Mouse (Mus musculus) forebrain, embryonic 14.5 days (tissue): ENCODE data around the gene Ap3b1. TPM values are rescaled to one million over a fixed set of nuclear protein-coding genes. Genes with fewer than 3 reads are reported as not detected.

Source experiments
- ATAC-seq: fragments of 200-750 bp; cut with Nextera tagmentation; 2 replicates; pipeline ENCODE4 v1.8.0; 2017; ENCODE audit warnings: mild to moderate bottlenecking, moderate library complexity
- DNase-seq: peaks from one replicate; pipeline ENCODE4 v3.0.0-alpha.2; 2015; ENCODE audit warnings: low spot score
- H3K27ac ChIP-seq: fragments of 300-500 bp; sonication (generic); 2 replicates; pipeline ENCODE4 v1.5.1; 2014; ENCODE audit warnings: low read depth, mild to moderate bottlenecking, control low read depth, low read length, moderate library complexity
- H3K27me3 ChIP-seq: fragments of 300-500 bp; sonication (generic); replicated peaks from 2 replicates; pipeline ENCODE4 v1.6.1; 2014; ENCODE audit warnings: low read length, control low read depth, mixed read lengths; ENCODE audit not compliant: control insufficient read depth, insufficient read depth
- H3K36me3 ChIP-seq: fragments of 300-500 bp; sonication (generic); 2 replicates; pipeline ENCODE4 v1.6.1; 2014; ENCODE audit warnings: low read length, control low read depth; ENCODE audit not compliant: control insufficient read depth, insufficient read depth
- H3K4me1 ChIP-seq: fragments of 300-500 bp; sonication (generic); 2 replicates; pipeline ENCODE4 v1.6.1; 2014; ENCODE audit warnings: antibody characterized with exemption, low read length, control low read depth; ENCODE audit not compliant: control insufficient read depth, insufficient read depth
- H3K4me2 ChIP-seq: fragments of 300-500 bp; sonication (generic); 2 replicates; pipeline ENCODE4 v1.6.1; 2014; ENCODE audit warnings: mild to moderate bottlenecking, control low read depth, low read length
- H3K4me3 ChIP-seq: fragments of 300-500 bp; sonication (generic); 2 replicates; pipeline ENCODE4 v1.5.1; 2014; ENCODE audit warnings: low read depth, low read length, control low read depth
- H3K9ac ChIP-seq: fragments of 300-500 bp; sonication (generic); 2 replicates; pipeline ENCODE4 v1.6.1; 2014; ENCODE audit warnings: mild to moderate bottlenecking, low read length, control low read depth, moderate library complexity
- H3K9me3 ChIP-seq: fragments of 300-500 bp; sonication (generic); replicated peaks from 2 replicates; pipeline ENCODE4 v1.6.1; 2016; ENCODE audit warnings: low read length, control low read depth, mixed read lengths; ENCODE audit not compliant: control insufficient read depth
- WGBS: fragments of 180-500 bp; shearing (Covaris S2); extraction: QIAGEN DNeasy Blood & Tissue Kit; methylation state at CpG from one replicate; pipeline ENCODE4 v1.1.7; 2014; 5-methylcytosine and 5-hydroxymethylcytosine counted together
- polyA plus RNA-seq: library from polyadenylated mRNA; unstranded; fragments of >200 nt; fragmentation: Nextera tagmentation; extraction: Ambion mirVana; gene quantifications from 2 replicates; pipeline ENCODE4 v1.2.1, GENCODE M21; 2014

Gene Ap3b1
- polyA plus RNA-seq, 1 experiment from 2014 or later, result 24.2 TPM

DNA sequence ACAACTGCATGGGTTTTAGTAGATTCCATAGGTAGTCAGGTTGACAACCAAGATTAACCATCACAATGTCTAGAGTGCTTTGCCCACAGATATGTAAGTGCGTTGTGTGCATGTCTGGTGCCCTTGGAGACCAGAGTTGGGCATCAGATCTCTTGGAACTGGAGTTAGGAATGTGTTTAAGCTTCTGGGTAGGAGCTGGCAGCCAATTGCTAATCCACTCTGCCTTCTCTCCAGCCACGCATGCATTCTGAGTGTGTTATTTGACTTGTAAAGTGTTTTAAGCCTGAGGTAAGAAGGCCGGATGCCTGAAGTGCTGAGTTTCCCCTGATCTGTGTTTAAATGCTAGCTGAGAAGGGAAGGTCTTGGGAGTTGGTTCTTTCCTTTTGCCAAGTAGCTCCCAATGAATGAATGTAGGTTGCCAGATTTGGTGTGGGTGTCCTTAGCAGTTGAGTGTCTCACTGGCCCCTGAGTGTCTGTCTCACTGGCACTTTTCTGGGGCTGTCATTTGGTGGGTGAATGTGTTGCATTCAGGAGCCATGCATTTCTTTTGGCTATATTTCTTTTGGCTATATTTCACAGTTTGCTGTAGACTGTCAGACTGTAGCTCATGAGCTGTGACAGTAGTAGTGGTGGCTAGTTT lies 26.3 kb downstream of the Ap3b1 start:
- 92% methylated on average over 3 of the region's 3 CpGs for WGBS
- DNase-seq, result no peak

DNA sequence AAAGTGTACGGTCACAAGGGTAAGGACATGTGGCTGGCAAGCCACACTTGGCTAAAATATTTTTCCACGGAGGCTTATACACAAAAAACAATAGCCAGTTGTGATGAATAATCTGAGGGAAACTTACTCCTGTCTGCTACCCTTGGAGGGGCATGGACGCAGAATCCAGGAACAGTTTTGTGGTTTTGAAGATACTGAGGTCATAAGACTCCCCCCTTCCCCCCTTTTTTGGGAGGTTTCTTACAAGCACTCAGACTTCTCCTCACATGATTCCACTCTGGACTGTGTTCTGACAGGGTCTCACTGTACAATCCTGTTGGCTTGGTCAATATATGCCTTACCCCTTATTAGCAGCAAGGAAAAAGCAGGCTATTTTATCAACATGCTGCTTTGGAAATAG lies 29.8 kb downstream of the Ap3b1 start:
- H3K9me3 ChIP-seq, result no peaks in the 10 kb centered on the region
- H3K4me3 ChIP-seq, result no peak overlapping the region
- no peaks in the 10 kb centered on the region for H3K27me3 ChIP-seq
- no peak for DNase-seq
- no peaks in the 10 kb centered on the region for H3K36me3 ChIP-seq
- H3K9ac ChIP-seq, result no peak overlapping the region
- H3K27ac ChIP-seq, result no peak overlapping the region
- H3K4me1 ChIP-seq, result no peaks in the 10 kb centered on the region; the same call in 1 of the 2 replicates
- ATAC-seq, result no peak
- H3K4me2 ChIP-seq, result no peak overlapping the region
- 79% methylated on average over 3 of the region's 3 CpGs for WGBS

More for the DNA sequence above, 26.3 kb downstream of the Ap3b1 start:
- ATAC-seq, result no peak
- no peak overlapping the region for H3K27ac ChIP-seq
- no peak overlapping the region for H3K4me2 ChIP-seq
- no peak overlapping the region for H3K9ac ChIP-seq
- no peaks in the 10 kb centered on the region; the same call in 1 of the 2 replicates for H3K4me1 ChIP-seq
- H3K36me3 ChIP-seq, result no peaks in the 10 kb centered on the region
- no peaks in the 10 kb centered on the region for H3K27me3 ChIP-seq
- H3K9me3 ChIP-seq, result no peaks in the 10 kb centered on the region
- H3K4me3 ChIP-seq, result no peak overlapping the region

DNA sequence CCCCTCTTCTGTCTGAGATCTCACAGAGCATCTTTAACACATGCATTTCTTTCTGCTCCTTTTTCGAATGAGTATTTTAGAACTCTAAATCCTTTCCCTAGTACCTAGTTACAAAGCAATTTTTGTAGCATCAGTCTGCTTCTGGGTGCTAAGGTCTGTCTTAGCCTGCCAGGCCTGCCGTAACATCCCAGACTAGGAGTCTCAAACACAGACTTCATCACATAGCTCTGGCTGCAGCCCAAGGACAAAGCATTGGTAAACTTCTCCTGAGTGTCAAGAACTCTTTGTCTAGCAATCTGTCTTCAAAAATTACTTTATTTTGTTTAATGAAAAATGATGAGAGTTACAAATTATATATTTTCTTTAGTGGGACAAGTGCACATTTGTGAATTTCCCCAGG lies 30.8 kb downstream of the Ap3b1 start:
- H3K4me1 ChIP-seq, result no peaks in the 10 kb centered on the region; the same call in 1 of the 2 replicates
- WGBS, result 80% methylated on average over 2 of the region's 2 CpGs
- H3K27me3 ChIP-seq, result no peaks in the 10 kb centered on the region
- no peaks in the 10 kb centered on the region for H3K9me3 ChIP-seq
- ATAC-seq, result no peak
- no peaks in the 10 kb centered on the region for H3K36me3 ChIP-seq
- no peak overlapping the region for H3K4me2 ChIP-seq
- H3K9ac ChIP-seq, result no peak overlapping the region
- DNase-seq, result no peak
- no peak overlapping the region for H3K27ac ChIP-seq
- H3K4me3 ChIP-seq, result no peak overlapping the region

DNA sequence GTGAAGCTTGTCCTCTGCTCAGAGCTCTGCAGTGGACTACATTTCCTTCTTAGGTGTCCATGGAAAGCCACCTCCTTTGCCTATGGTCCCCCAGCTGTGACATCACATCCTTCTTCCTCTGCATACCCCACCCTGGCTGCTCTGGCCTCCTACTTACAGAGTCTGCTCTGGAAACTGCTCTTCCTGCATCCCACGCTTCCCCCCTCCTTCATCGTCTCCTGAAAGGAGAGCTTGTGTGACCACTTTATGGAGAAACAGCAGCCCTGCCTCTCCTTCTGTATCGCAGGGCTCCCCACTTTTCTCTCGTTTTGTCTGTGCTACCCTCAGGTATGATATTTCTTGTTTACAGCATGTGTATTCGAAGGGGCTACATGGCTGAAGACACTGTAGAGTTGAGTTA lies 33.5 kb downstream of the Ap3b1 start:
- Histone ChIP-seq H3K4me3 (no peak overlapping the region), H3K9me3 (no peaks in the 10 kb centered on the region), H3K4me1 (no peaks in the 10 kb centered on the region), H3K4me2 (no peak overlapping the region), H3K36me3 (0 out of 2 replicates have a peak, but pooled peaks cover 4% of the 10 kb centered on the region), H3K9ac (no peak overlapping the region), H3K27me3 (no peaks in the 10 kb centered on the region), H3K27ac (no peak overlapping the region)
- ATAC-seq (no peak), DNase-seq (no peak)
- WGBS, result 92% methylated on average over 5 of the region's 5 CpGs

DNA sequence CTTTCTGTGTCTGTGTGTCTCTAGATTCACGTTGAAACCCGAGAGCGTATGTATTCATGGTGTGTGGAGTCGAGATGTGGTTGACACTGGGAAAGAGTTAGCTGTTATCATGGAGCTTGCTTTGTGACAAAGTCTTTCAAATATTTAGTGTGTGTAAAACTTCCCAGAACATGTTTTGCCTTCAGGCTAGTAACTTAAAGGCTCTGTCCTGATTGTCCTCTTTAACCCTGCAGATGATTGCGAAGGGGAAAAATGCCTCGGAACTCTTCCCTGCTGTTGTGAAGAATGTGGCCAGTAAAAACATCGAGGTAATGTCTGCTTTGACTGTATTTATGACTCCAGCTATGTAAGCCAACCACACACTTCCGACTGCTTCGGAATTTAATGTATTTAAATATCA lies 35.7 kb downstream of the Ap3b1 start:
- ATAC-seq (no peak), DNase-seq (no peak)
- WGBS, result 78% methylated on average over 9 of the region's 9 CpGs
- H3K27me3 ChIP-seq, result no peaks in the 10 kb centered on the region
- no peak overlapping the region for H3K4me3 ChIP-seq
- no peak overlapping the region for H3K4me2 ChIP-seq
- no peak overlapping the region for H3K9ac ChIP-seq
- 0 out of 2 replicates have a peak, but pooled peaks cover 4% of the 10 kb centered on the region for H3K36me3 ChIP-seq
- no peaks in the 10 kb centered on the region for H3K4me1 ChIP-seq
- H3K27ac ChIP-seq, result no peak overlapping the region
- no peaks in the 10 kb centered on the region for H3K9me3 ChIP-seq

DNA sequence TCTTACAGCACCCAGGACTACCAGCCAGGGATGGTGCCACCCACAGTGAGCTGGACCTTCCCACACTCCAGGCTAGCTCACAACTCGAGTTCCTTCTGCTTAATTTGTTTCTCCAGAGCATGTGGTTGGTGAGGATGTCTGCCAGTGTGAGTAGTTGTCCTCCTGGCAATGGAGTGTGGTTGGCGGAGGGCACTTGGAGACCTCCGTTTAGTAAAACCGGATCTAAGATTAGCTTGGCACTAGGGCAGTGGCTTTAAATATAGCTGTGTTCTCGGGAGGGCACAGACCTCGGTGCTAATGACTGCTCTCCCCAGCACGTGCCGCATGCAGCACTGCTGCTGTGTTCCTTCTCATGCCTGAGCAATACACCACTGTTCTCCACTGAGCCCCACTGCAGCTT lies 37.0 kb downstream of the Ap3b1 start:
- H3K9me3 ChIP-seq, result no peaks in the 10 kb centered on the region
- no peak for DNase-seq
- H3K9ac ChIP-seq, result no peak overlapping the region
- H3K4me1 ChIP-seq, result no peaks in the 10 kb centered on the region
- no peak overlapping the region for H3K4me3 ChIP-seq
- WGBS, result 85% methylated on average over 8 of the region's 8 CpGs
- no peak for ATAC-seq
- no peaks in the 10 kb centered on the region for H3K27me3 ChIP-seq
- no peak overlapping the region for H3K4me2 ChIP-seq
- 0 out of 2 replicates have a peak, but pooled peaks cover 4% of the 10 kb centered on the region for H3K36me3 ChIP-seq
- no peak overlapping the region for H3K27ac ChIP-seq

DNA sequence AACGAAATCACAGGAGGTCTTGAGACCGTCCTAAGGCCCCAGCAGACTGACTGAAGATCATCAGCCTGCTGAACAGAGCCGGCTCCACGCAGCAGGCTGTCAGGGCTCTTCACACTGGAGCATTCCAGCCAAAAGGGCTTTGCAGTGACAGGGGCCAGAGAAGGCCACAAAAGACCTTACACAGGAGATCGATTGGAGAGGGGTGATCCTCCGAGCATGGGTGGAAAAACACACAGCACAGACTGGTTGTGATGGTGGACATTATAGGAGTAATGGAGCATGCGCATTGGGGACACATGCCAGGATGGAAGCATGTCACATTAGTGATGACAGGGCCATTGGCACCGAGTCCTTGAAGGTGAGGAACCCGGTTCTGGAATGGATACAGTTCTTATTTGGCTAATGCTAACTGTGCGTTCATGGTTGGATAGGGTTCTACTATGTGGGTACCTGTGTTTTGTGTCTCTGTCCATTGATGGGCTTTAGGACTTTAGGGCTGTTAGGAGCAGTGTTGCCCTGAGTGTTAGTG lies 37.7 kb downstream of the Ap3b1 start:
- WGBS, result 87% methylated on average over 10 of the region's 10 CpGs
- Histone ChIP-seq H3K4me1 (no peaks in the 10 kb centered on the region), H3K9me3 (no peaks in the 10 kb centered on the region), H3K36me3 (0 out of 2 replicates have a peak, but pooled peaks cover 4% of the 10 kb centered on the region), H3K4me2 (no peak overlapping the region), H3K27me3 (no peaks in the 10 kb centered on the region), H3K4me3 (no peak overlapping the region), H3K9ac (no peak overlapping the region), H3K27ac (no peak overlapping the region)
- no peak for DNase-seq
- ATAC-seq, result no peak

DNA sequence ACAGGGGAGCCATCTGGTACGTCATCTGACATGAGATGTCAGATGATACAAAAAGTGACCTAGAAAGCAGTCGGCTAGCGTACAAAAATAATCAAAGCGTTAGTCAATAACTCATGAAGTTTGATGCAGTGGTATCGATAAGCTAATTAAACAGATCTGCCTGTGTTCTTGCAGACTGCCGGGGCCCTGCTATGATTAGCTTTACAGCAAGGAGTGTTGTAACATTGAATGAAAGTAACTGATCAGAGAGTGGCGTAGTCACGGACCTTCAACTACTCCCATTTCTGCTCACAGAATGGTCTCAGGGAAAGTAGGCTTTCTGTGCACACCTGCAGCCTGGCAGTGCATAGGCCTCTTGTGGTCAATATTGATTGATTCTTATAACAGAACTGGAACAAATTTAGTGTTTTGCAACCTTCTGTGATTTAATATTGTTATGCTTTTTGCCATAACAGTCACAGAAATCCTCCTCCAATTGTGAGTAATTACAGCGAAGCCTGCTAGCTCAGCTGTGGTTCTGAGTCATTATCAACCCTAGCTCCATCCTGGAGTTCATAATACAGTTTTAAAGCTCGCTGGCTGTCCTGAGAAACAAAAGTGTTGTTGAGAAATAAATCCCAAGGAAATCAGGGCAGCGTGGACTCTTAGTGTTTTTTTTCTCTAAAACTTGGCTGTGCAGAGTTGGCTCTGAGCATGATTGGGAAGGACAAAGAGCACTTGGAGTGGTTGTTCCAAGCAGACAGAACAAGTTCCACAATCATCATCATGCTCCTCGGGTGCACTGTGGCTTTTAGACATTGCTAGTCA lies 40.0 kb downstream of the Ap3b1 start:
- Histone ChIP-seq H3K4me2 (no peak overlapping the region), H3K9me3 (no peaks in the 10 kb centered on the region), H3K4me1 (no peaks in the 10 kb centered on the region), H3K9ac (no peak overlapping the region), H3K27me3 (no peaks in the 10 kb centered on the region), H3K4me3 (no peak overlapping the region), H3K36me3 (peaks cover 4% of the 10 kb centered on the region), H3K27ac (no peak overlapping the region)
- ATAC-seq (no peak), DNase-seq (peak; percentile 21)
- 82% methylated on average over 12 of the region's 12 CpGs for WGBS

DNA sequence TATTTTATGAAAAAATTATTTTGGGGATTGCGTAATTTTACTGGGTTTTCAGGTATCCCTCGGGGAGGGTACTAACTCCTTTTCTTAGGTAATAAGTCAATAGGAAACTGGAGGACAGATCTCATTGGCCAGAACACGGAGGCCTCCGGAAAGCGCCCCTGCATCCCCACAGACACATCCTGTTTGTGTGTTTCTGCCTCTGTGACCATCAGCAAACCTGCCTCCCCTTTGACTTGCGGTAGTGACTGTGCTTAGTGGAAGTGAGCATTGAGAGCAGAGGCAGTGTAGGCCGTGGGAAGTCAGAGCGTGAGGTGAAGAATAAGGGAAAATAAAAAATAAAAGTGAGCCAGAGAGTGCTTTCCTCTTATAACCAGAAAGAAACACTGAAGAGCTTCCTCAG lies 41.7 kb downstream of the Ap3b1 start:
- no peaks in the 10 kb centered on the region for H3K27me3 ChIP-seq
- whole genome bisulfite sequencing, result 95% methylated on average over 8 of the region's 8 CpGs

More for the DNA sequence above, 41.7 kb downstream of the Ap3b1 start:
- Histone ChIP-seq H3K36me3 (peaks cover 17% of the 10 kb centered on the region), H3K27ac (no peak overlapping the region), H3K4me2 (no peak overlapping the region), H3K9me3 (0 out of 2 replicates have a peak, but pooled peaks cover 4% of the 10 kb centered on the region), H3K9ac (no peak overlapping the region), H3K4me1 (no peaks in the 10 kb centered on the region), H3K4me3 (no peak overlapping the region)
- ATAC-seq (no peak), DNase-seq (no peak)
